Mouse (Mus musculus) liver, embryonic 15.5 days (tissue): ENCODE measurements at regions not wholly inside any gene's neighbourhood (a gene's known extent, or its start where the extent isn't known, plus 50 kb on each side); places are given as distances from the start of the nearest gene placed in this dataset.

Experiments used
- ATAC-seq: fragments of 200-750 bp; cut with Nextera tagmentation; 2 replicates; pipeline ENCODE4 v1.8.0; 2017; ENCODE audit warnings: moderate number of reproducible peaks, mild to moderate bottlenecking, moderate library complexity; ENCODE audit not compliant: insufficient read depth
- H3K27ac ChIP-seq: fragments of 300-500 bp; sonication (generic); replicated peaks from 2 replicates; pipeline ENCODE4 v1.5.1; 2015; ENCODE audit warnings: mild to moderate bottlenecking, inconsistent platforms
- H3K27me3 ChIP-seq: fragments of 300-500 bp; sonication (generic); 2 replicates; pipeline ENCODE4 v1.6.1; 2015; ENCODE audit warnings: mild to moderate bottlenecking, inconsistent platforms
- H3K36me3 ChIP-seq: fragments of 300-500 bp; sonication (generic); replicated peaks from 2 replicates; pipeline ENCODE4 v1.6.1; 2015; ENCODE audit warnings: moderate library complexity, mild to moderate bottlenecking, inconsistent platforms
- H3K4me1 ChIP-seq: fragments of 300-500 bp; sonication (generic); replicated peaks from 2 replicates; pipeline ENCODE4 v1.6.1; 2015; ENCODE audit warnings: inconsistent platforms
- H3K4me2 ChIP-seq: fragments of 300-500 bp; sonication (generic); 2 replicates; pipeline ENCODE4 v1.6.1; 2015; ENCODE audit warnings: moderate library complexity, mild to moderate bottlenecking, inconsistent platforms
- H3K4me3 ChIP-seq: fragments of 300-500 bp; sonication (generic); replicated peaks from 2 replicates; pipeline ENCODE4 v1.5.1; 2015; ENCODE audit warnings: mild to moderate bottlenecking, inconsistent platforms
- H3K9ac ChIP-seq: fragments of 300-500 bp; sonication (generic); 2 replicates; pipeline ENCODE4 v1.6.1; 2015; ENCODE audit warnings: moderate library complexity, mild to moderate bottlenecking, inconsistent platforms
- H3K9me3 ChIP-seq: fragments of 300-500 bp; sonication (generic); replicated peaks from 2 replicates; pipeline ENCODE4 v1.6.1; 2016; ENCODE audit warnings: inconsistent platforms
- WGBS: fragments of 180-500 bp; shearing (Covaris S2); methylation state at CpG from one replicate; pipeline ENCODE4 v1.1.7; 2015; ENCODE audit warnings: mixed read lengths; ENCODE audit not compliant: insufficient replicate concordance; 5-methylcytosine and 5-hydroxymethylcytosine counted together

GRCm38 (mm10) chr10:122291091-122291490 is 157.2 kb upstream of the Avpr1a start:
- Histone ChIP-seq H3K27me3 (no peaks in the 10 kb centered on the region), H3K27ac (no peak overlapping the region), H3K9me3 (no peaks in the 10 kb centered on the region), H3K4me1 (no peaks in the 10 kb centered on the region), H3K9ac (no peak overlapping the region), H3K4me3 (no peak overlapping the region), H3K36me3 (no peaks in the 10 kb centered on the region), H3K4me2 (no peak overlapping the region)
- no peak for ATAC-seq
- 63% methylated on average over 5 of the region's 5 CpGs for WGBS

- no peak overlapping the region for H3K4me2 ChIP-seq
- H3K27me3 ChIP-seq: no peaks in the 10 kb centered on the region
- H3K4me3 ChIP-seq: no peak overlapping the region
- no peak overlapping the region for H3K9ac ChIP-seq
- H3K36me3 ChIP-seq: no peaks in the 10 kb centered on the region
- no peaks in the 10 kb centered on the region for H3K4me1 ChIP-seq
- H3K9me3 ChIP-seq: no peaks in the 10 kb centered on the region
- WGBS: 55% methylated on average over 1 of the region's 1 CpGs
- ATAC-seq: no peak
- H3K27ac ChIP-seq: no peak overlapping the region
Measured at GRCm38 (mm10) chr10:122274885-122275284, 173.4 kb upstream of the Avpr1a start.

DNA sequence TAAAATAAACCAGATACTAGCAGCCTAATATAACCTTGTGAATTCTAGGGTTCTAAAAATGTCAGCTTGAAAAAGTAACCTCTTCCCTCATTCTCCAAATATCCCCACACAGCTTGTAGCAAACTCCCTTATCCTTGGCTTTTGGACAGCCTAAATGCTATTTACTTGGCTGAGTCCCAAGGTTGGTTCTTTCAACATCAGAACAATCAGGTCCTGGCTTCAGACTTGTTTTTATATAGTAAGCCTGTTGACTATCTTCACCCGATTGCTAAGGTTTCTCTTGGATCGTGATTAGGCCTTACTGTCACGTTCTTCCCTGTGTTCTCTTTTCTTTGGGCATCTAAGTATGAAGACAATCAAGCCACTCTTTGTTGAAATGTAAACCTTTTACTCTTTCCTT is 174.1 kb upstream of the Avpr1a start:
- Histone ChIP-seq H3K4me1 (no peaks in the 10 kb centered on the region), H3K9ac (no peak overlapping the region), H3K4me3 (no peak overlapping the region), H3K9me3 (no peaks in the 10 kb centered on the region), H3K4me2 (no peak overlapping the region), H3K27ac (no peak overlapping the region), H3K27me3 (no peaks in the 10 kb centered on the region), H3K36me3 (no peaks in the 10 kb centered on the region)
- WGBS: 57% methylated on average over 3 of the region's 3 CpGs
- no peak for ATAC-seq

DNA sequence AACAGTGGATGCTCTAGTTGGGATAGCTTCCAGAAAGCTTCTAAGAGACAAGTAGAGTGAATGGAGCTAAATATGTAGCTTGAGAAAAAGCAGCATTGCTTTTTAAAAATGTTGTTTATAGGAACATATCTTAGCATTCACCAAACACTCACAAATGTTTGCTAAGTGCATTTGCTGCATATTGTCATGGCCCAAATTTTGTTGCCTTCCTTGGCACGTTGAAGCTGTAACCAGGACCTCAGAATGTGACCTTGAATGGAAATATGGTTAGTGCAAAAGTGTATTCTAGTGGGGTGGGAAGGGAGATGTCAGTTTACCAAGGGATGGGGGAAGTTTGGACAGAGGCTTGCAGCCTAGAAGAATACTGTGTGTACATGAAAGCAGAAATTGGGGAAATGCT is 166.9 kb upstream of the Rxylt1 start:
- Histone ChIP-seq H3K36me3 (no peaks in the 10 kb centered on the region), H3K4me1 (no peaks in the 10 kb centered on the region), H3K9ac (no peak overlapping the region), H3K27ac (no peak overlapping the region), H3K4me2 (no peak overlapping the region), H3K4me3 (no peak overlapping the region), H3K27me3 (no peaks in the 10 kb centered on the region), H3K9me3 (no peaks in the 10 kb centered on the region)
- ATAC-seq: no peak
- WGBS: 25% methylated on average over 1 of the region's 1 CpGs

- Histone ChIP-seq H3K4me1 (no peaks in the 10 kb centered on the region), H3K9me3 (no peaks in the 10 kb centered on the region), H3K27ac (no peak overlapping the region), H3K4me3 (no peak overlapping the region), H3K9ac (no peak overlapping the region), H3K4me2 (no peak overlapping the region), H3K36me3 (no peaks in the 10 kb centered on the region), H3K27me3 (no peaks in the 10 kb centered on the region)
- WGBS: 54% methylated on average over 4 of the region's 4 CpGs
- ATAC-seq: no peak
Measured at GRCm38 (mm10) chr10:122259354-122259753, 162.2 kb upstream of the Rxylt1 start.

- no peaks in the 10 kb centered on the region for H3K27me3 ChIP-seq
- no peaks in the 10 kb centered on the region for H3K36me3 ChIP-seq
- WGBS: 74% methylated on average over 3 of the region's 3 CpGs
- no peak for ATAC-seq
- H3K4me3 ChIP-seq: no peak overlapping the region
- no peaks in the 10 kb centered on the region for H3K9me3 ChIP-seq
- no peak overlapping the region for H3K27ac ChIP-seq
- H3K4me1 ChIP-seq: no peaks in the 10 kb centered on the region
- H3K4me2 ChIP-seq: no peak overlapping the region
- no peak overlapping the region for H3K9ac ChIP-seq
Measured at GRCm38 (mm10) chr10:122258711-122259110, 161.5 kb upstream of the Rxylt1 start.

GRCm38 (mm10) chr10:122231818-122232217 is 134.6 kb upstream of the Rxylt1 start:
- Histone ChIP-seq H3K27ac (no peak overlapping the region), H3K4me1 (no peaks in the 10 kb centered on the region; the same call in 1 of the 2 replicates), H3K27me3 (no peaks in the 10 kb centered on the region), H3K4me3 (no peak overlapping the region), H3K9me3 (no peaks in the 10 kb centered on the region), H3K4me2 (no peak overlapping the region), H3K36me3 (no peaks in the 10 kb centered on the region), H3K9ac (no peak overlapping the region)
- ATAC-seq: no peak
- 67% methylated on average over 7 of the region's 7 CpGs for WGBS

- Histone ChIP-seq H3K4me3 (no peak overlapping the region), H3K4me2 (no peak overlapping the region), H3K27me3 (no peaks in the 10 kb centered on the region), H3K27ac (no peak overlapping the region), H3K9ac (no peak overlapping the region), H3K4me1 (no peaks in the 10 kb centered on the region; the same call in 1 of the 2 replicates), H3K36me3 (no peaks in the 10 kb centered on the region), H3K9me3 (no peaks in the 10 kb centered on the region)
- 55% methylated on average over 11 of the region's 11 CpGs for WGBS
- no peak for ATAC-seq
Measured at GRCm38 (mm10) chr10:122230746-122231145, 133.6 kb upstream of the Rxylt1 start.

- Histone ChIP-seq H3K4me3 (no peak overlapping the region), H3K27me3 (no peaks in the 10 kb centered on the region), H3K9me3 (no peaks in the 10 kb centered on the region), H3K4me1 (no peaks in the 10 kb centered on the region; the same call in 1 of the 2 replicates), H3K9ac (no peak overlapping the region), H3K4me2 (no peak overlapping the region), H3K27ac (no peak overlapping the region), H3K36me3 (no peaks in the 10 kb centered on the region)
- WGBS: 70% methylated on average over 8 of the region's 8 CpGs
- ATAC-seq: no peak
Measured at GRCm38 (mm10) chr10:122225679-122226078, 128.5 kb upstream of the Rxylt1 start.

DNA sequence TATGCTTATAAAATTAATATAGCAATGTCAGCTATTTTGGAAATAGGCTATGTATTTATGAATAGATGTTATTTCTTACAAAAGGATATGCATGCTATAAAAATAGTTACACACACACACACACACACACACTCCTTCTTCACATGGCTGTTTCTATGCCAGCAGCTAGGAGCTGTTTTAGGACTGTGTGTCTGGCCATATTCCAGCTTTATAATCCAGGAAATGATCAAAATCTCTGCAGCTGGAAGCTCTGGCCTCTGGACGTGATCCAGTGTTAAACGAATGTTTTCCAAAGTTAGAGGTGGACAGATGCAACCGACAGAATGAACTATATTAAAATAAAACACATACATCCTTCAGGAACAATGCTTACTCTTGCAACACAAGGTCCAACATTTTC is 125.9 kb upstream of the Rxylt1 start:
- Histone ChIP-seq H3K36me3 (no peaks in the 10 kb centered on the region), H3K4me2 (no peak overlapping the region), H3K27me3 (no peaks in the 10 kb centered on the region), H3K9ac (no peak overlapping the region), H3K9me3 (no peaks in the 10 kb centered on the region), H3K27ac (no peak overlapping the region), H3K4me1 (no peaks in the 10 kb centered on the region), H3K4me3 (no peak overlapping the region)
- ATAC-seq: no peak
- WGBS: 58% methylated on average over 3 of the region's 3 CpGs

DNA sequence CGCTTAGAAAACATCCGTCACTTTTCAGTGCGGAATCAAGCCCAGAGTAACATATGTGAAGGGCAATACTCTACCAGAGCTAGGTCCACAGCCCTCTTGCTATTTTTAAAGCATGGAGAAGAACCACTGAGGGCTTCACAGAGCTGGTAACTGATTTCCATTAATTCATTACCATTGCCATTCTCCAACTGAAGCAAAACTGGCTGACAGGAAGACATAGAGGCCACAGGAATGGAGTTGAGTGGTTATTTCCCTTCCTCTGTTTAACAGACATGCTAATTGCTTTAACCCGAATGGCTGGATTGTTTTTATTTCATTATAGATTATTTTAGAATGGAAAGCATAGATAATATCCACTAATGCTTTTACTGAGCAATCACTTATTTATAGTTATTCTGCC is 120.4 kb upstream of the Rxylt1 start:
- Histone ChIP-seq H3K4me1 (no peaks in the 10 kb centered on the region), H3K27ac (no peak overlapping the region), H3K27me3 (no peaks in the 10 kb centered on the region), H3K4me3 (no peak overlapping the region), H3K9me3 (no peaks in the 10 kb centered on the region), H3K36me3 (no peaks in the 10 kb centered on the region), H3K4me2 (no peak overlapping the region), H3K9ac (no peak overlapping the region)
- WGBS: 68% methylated on average over 4 of the region's 4 CpGs
- no peak for ATAC-seq

GRCm38 (mm10) chr10:122199791-122200190 is 102.6 kb upstream of the Rxylt1 start:
- H3K27me3 ChIP-seq: no peaks in the 10 kb centered on the region
- no peaks in the 10 kb centered on the region for H3K36me3 ChIP-seq
- no peak overlapping the region for H3K27ac ChIP-seq
- 24% methylated on average over 4 of the region's 4 CpGs for WGBS
- H3K4me1 ChIP-seq: no peaks in the 10 kb centered on the region
- no peaks in the 10 kb centered on the region for H3K9me3 ChIP-seq
- no peak overlapping the region for H3K4me2 ChIP-seq
- no peak overlapping the region for H3K9ac ChIP-seq
- H3K4me3 ChIP-seq: no peak overlapping the region
- no peak for ATAC-seq
